29 mouse cellular contexts compared by ENCODE assay signal in genomic region chr12:72845946-72846345, GRCm38 (mm10).
DNase-seq lines count a peak whose midpoint lies in the region; ATAC-seq and TF ChIP-seq lines count a peak whose summit lies in the region.
"Had no signal": no experiment of that assay in that cellular context is flagged by ENCODE, and none has a peak within 500 bp of the region (broad histone marks: within the 10 kb centered on the region; RNA-seq: fewer than 3 reads in every experiment).

No protein-coding gene starts in this region.

- H3K9me3 ChIP-seq in kidney, embryonic 16.5 days (ENCODE audit: low read length), result peaks cover 2% of the 10 kb centered on the region; the same call in 1 of the 2 replicates
- no peaks in the 10 kb centered on the region; the same call in 1 of the 2 replicates for H3K9me3 ChIP-seq in E14TG2a.4 (ENCODE audit: low read length)
- no peaks in the 10 kb centered on the region for H3K9me3 ChIP-seq in ES-E14 (ENCODE audit: control insufficient read depth, insufficient read depth, low read depth, low read length)
- H3K9me3 ChIP-seq: forebrain, embryonic 13.5 days; intestine, embryonic 15.5 days had no signal

- 0 out of 2 replicates have a peak, but pooled peaks have one; percentile 27 for ATAC-seq in kidney, embryonic 16.5 days (ENCODE audit: low FRiP score, low TSS enrichment)
- ATAC-seq: activated CD4-positive, CD25-positive, alpha-beta regulatory T cell, adult 4 months; forebrain, embryonic 13.5 days; forebrain, embryonic 16.5 days; hindbrain, embryonic 16.5 days; intestine, embryonic 15.5 days; Patski had no signal

- H3K27ac ChIP-seq in kidney, embryonic 16.5 days (ENCODE audit: low read length), result no peak overlapping the region
- no peak overlapping the region for H3K27ac ChIP-seq in ES-E14 (ENCODE audit: insufficient read depth, low read depth, low read length, poor library complexity, severe bottlenecking)
- H3K27ac ChIP-seq: embryonic facial prominence, embryonic 10.5 days; embryonic facial prominence, embryonic 13.5 days; forebrain, embryonic 13.5 days; hindbrain, embryonic 10.5 days; hindbrain, embryonic 13.5 days; intestine, embryonic 15.5 days had no signal

- in situ Hi-C loops in ES-E14 (cut with MboI; ENCODE audit: low sequenced_read_pairs in 2 of 2, unreplicated experiment in 2 of 2), result loop anchor here in 1 of 2 experiments (25.0 kb wide), 1 partner anchor 116 kb away; no protein-coding TSS in a partner anchor

- peaks cover 7% of the 10 kb centered on the region for H3K4me1 ChIP-seq in kidney, embryonic 16.5 days (ENCODE audit: insufficient read depth, low read length)
- H3K4me1 ChIP-seq in E14TG2a.4 (replicated peaks; ENCODE audit: low read depth, low read length), result peaks cover 66% of the 10 kb centered on the region
- H3K4me1 ChIP-seq in ES-E14 (ENCODE audit: control insufficient read depth in 2 of 2, insufficient read depth in 2 of 2, low read length in 2 of 2, poor library complexity in 1 of 2), result peaks cover 6 to 12% of the 10 kb centered on the region in 2 experiments; a peak in 3 of 4 replicates
- H3K4me1 ChIP-seq: forebrain, embryonic 13.5 days had no signal

- H3K9ac ChIP-seq in kidney, embryonic 16.5 days (replicated peaks; ENCODE audit: low read length), result no peak overlapping the region
- H3K9ac ChIP-seq in ES-E14 (ENCODE audit: insufficient read depth, low read depth, low read length, poor library complexity, severe bottlenecking), result peak overlapping the region; percentile 33; the same call in 1 of the 2 replicates
- H3K9ac ChIP-seq: embryonic facial prominence, embryonic 13.5 days; forebrain, embryonic 13.5 days; hindbrain, embryonic 13.5 days; intestine, embryonic 15.5 days had no signal

- no peak overlapping the region for H3K4me2 ChIP-seq in kidney, embryonic 16.5 days (replicated peaks; ENCODE audit: low read depth, low read length)
- H3K4me2 ChIP-seq: embryonic facial prominence, embryonic 13.5 days; forebrain, embryonic 13.5 days; heart, embryonic 11.5 days; hindbrain, embryonic 13.5 days; intestine, embryonic 15.5 days had no signal

- H3K4me3 ChIP-seq in kidney, embryonic 16.5 days (ENCODE audit: low read length), result no peak overlapping the region
- peak overlapping the region; percentile 64 for H3K4me3 ChIP-seq in E14TG2a.4 (replicated peaks; ENCODE audit: low read length)
- no peak overlapping the region for H3K4me3 ChIP-seq in ES-E14 (ENCODE audit: insufficient read depth in 1 of 2, low read depth in 1 of 2, low read length in 2 of 2, poor library complexity in 1 of 2, severe bottlenecking in 1 of 2)
- H3K4me3 ChIP-seq: embryonic facial prominence, embryonic 10.5 days; embryonic facial prominence, embryonic 13.5 days; erythroblast, embryonic 14.5 days; forebrain, embryonic 13.5 days; hindbrain, embryonic 10.5 days; hindbrain, embryonic 13.5 days; intestine, embryonic 15.5 days had no signal

- peak; percentile 61 for DNase-seq in heart, adult 11 months
- DNase-seq in heart, postnatal 4 days, result no peak
- DNase-seq in kidney, postnatal 14 days, result no peak
- DNase-seq in ES-E14 (ENCODE audit: low read depth, low spot score), result no peak
- DNase-seq in testis, postnatal 14 days (ENCODE audit: low spot score), result no peak
- no peak for DNase-seq in cerebellum, postnatal 36 days
- DNase-seq: adrenal gland, adult 8-10 months; adrenal gland, postnatal 36 days; cerebellum, adult 18-20 months; cerebellum, adult 9-10 months; cerebellum, postnatal 25 days; embryo, embryonic 11 days; gastrocnemius, postnatal 10 days; gastrocnemius, postnatal 36 days had no signal

- TF ChIP-seq CTCF in E14TG2a.4 (conservative IDR thresholded peaks at IDR 0.05; ENCODE audit: low read length), result no peak

- 24% methylated on average over 10 of the region's 10 CpGs for WGBS in kidney, embryonic 16.5 days

- no peaks in the 10 kb centered on the region for H3K36me3 ChIP-seq in kidney, embryonic 16.5 days (ENCODE audit: insufficient read depth, low read length)
- H3K36me3 ChIP-seq in E14TG2a.4 (ENCODE audit: insufficient read depth, low read length) (no peaks in the 10 kb centered on the region), ES-E14 (ENCODE audit: control insufficient read depth, insufficient read depth, low read length, poor library complexity, severe bottlenecking) (no peaks in the 10 kb centered on the region)
- H3K36me3 ChIP-seq: embryonic facial prominence, embryonic 10.5 days; embryonic facial prominence, embryonic 13.5 days; G1E; hindbrain, embryonic 10.5 days; hindbrain, embryonic 13.5 days; intestine, embryonic 15.5 days had no signal

- H3K27me3 ChIP-seq in kidney, embryonic 16.5 days (ENCODE audit: insufficient read depth, low read length), result peaks cover 42% of the 10 kb centered on the region
- H3K27me3 ChIP-seq in E14TG2a.4 (ENCODE audit: insufficient read depth, low read length), result peaks cover 7% of the 10 kb centered on the region

TF ChIP-seq in ES-E14, 5 proteins besides CTCF, POLR2A, EP300 and RAD21:
- TF ChIP-seq ZNF384 (IDR thresholded peaks at IDR 0.05; ENCODE audit: low read depth, low read length), result no peak
- TF ChIP-seq CHD2 (IDR thresholded peaks at IDR 0.05; ENCODE audit: low read depth, low read length), result no peak
- no peak for TF ChIP-seq HCFC1 (IDR thresholded peaks at IDR 0.05; ENCODE audit: borderline replicate concordance, insufficient read depth, low read length)
- TF ChIP-seq ZC3H11A (IDR thresholded peaks at IDR 0.05; ENCODE audit: borderline replicate concordance, low read depth, low read length), result no peak
- TF ChIP-seq MAFK (IDR thresholded peaks at IDR 0.05; ENCODE audit: insufficient read depth, low read depth, low read length), result no peak
TF ChIP-seq in ES-E14: peak in this region for 0.
